Mouse (Mus musculus) layer of hippocampus, postnatal 10 days (tissue): Measurements from ENCODE around the gene Ttc7. TPM values are rescaled to one million over a fixed set of nuclear protein-coding genes. Genes with fewer than 3 reads are reported as not detected.
"Not testable (repeated sequence)": the region's sequence is repeated elsewhere in the genome, so short reads cannot be mapped to it uniquely, and the experiment has no call there.

Experiments
- DNase-seq, 2 experiments: peaks; one replicate each; pipeline ENCODE4 v3.0.0; 2021; ENCODE audit warnings: low spot score in 2 of 2
- total RNA-seq, 2 experiments: library from RNA; stranded (reverse); gene quantifications; 2 replicates each; pipeline ENCODE4 v1.2.3; 2021

Ttc7 gene
- total RNA-seq, 2 experiments from 2014 or later: 6.4 to 7.1 TPM

DNA sequence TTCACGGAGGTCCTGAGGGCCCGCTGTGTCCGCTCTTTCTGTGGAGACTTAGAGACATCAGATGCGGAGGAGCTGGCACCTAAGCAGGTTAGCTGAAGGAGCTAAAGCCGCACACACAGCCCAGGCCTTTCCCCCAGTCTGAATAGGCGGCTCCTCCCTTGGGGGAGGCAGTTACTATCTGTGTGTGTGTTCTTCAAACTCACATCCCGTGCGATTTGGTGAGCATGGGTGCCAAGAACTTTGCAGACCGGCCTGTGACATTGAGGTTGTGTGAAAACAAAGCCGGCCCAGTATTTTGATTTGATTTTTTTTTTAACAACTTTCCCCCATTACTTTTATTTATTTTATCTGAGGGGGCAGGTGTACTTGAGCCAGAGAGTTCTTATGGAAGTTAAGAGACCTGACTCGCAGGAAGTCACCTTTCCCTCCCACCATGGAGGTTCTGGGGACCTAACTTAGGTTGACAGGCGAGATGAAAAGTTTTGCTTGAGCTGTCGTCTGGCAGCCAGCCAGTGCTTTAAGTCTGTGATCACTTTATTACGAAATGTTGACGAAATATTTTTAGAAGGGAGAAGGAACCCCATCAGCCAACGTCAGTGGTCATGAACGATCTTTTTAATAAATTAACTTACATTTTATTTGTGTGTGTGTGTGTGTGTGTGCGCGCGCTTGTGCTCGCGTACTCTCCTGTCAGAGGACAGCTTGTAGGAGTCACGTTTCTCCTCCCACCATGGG, 3.2 kb downstream of the Ttc7 start:
- DNase-seq: no peak

DNA sequence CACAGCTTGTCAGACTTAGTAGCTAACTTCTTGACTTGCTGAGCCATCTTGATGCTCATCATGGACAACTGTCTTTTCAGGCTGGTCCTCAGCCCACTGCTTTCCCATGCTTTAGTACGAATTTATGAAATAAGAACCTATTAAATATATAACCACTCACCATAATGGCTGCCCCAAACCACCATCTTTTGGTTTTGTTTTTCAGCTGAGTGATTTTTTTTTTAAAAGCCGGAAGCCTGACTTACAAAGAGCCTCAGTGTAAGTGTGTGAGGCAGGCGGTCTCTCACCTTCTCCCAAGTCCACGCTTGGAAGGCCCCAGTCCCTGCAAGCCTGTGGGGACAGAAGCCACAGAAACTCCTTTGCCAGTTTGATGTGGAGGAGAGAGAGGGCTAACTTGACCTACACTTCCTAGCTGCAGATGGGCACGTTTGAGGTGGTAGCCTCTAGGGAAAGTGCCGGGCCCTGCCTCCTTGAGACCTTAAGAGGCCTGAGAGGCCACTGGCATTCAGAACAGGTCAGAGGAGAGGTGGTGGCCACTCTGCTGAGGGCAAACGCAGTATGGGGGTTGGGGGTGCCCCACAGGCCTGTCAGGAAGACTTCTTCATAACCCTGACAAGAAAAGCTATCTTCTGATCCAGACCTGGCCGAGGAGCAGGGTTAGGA, 3.9 kb downstream of the Ttc7 start:
- DNase-seq: no peak

DNA sequence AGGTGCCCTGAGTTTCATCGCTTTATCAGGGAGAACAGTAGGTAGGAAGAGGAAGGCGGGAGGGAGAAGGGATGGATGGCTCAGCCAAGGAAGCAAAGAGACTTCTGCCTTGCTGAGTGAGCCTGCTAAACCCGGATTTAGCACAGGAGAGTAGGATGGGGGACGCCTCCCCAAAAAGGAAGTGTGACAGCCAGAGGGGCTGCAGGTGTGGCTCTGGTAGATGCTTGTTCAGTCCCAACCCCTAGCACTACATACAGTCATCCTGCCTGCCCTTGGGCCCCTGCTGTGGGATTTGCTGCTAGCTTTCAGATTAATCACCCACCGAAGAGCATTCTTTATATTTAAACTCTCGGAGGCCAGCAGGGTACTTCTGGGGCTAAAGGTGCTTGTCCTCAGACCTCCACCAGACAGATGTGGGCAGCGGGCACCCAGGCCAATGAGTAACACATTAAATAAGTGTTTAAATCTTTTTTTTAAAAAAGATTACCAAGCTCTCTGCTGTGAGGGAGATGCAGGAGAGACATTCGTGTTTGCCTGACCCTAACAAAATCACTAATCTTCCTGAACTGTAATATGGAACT, 4.6 kb downstream of the Ttc7 start:
- DNase-seq: no peak

DNA sequence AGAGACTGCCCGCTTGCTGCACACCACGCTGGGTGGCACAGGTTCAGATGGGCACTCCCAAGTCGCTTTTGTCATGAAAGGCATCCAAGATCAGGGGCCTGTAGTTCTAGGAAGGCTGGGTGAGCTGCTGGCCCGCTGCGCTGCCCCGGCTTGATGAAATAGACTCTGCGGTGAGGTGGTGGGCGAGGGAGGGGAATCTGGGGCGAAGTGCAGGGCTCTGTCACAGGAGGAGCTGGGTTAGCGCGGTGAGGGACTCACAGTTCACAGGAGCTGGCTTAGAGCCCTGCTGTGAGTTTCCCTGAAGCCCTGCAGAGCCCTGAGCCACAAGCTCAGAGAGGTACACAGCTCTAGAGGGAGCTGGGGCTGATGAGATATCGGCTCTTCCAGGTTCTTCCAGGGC, 5.4 kb downstream of the Ttc7 start:
- DNase-seq: no peak

DNA sequence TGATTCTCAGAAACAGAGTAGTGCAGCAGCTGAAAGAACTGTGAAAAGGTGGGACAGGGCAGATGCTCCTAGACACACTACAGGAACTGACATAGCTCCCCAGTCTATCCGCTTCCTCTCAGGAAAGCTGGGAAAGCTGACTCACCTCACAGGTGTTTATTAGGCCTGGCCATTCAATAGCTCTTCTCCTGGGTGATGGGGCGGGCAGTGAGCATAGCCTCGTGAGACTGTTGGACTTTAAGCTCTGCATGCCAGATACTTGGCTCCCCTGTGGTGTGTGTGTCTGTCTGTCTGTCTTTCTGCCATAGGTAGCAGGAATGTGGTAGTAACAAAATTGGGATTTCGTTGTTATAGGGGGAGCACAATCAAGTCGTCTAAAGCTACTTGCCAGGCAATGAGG, 6.7 kb downstream of the Ttc7 start:
- DNase-seq: no peak

DNA sequence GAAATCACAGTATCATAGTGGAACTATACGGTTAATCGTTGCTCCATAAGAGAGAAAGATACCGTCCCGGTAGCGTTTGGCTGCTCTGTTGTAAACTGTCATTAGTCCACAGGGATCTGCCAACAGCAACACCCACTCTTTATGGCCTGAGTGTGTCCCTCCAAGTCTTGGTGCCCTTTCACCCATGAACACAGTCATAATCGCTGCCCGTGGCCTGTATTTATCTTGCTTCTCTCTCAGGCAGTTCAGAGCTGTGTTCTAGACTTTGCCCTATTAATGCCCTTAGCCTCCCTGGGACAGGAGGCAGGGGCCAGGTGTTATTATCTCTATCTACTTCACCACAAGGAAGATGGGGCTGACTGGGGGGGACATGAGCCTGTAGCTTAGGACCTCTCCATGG, 8.4 kb downstream of the Ttc7 start:
- no peak for DNase-seq

DNA sequence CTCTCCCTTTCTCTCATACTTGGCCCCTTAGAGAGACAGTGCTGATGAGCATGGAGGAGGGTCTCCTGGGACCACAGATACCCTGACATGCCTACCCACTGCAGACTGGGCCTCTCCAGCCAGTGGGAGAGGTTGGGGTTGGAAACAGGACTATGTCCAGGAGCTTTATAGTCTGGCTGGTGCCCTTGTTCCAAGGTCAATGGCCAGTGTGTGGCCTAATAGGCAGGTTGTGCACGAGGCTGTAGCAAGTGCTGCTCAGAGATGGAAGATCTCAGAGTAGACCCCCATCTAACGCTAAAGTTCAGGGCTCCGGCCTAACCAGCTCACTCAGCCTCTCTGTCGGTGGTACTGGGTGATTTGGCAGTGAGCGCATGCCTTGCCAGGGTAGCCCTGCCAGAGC, 9.1 kb downstream of the Ttc7 start:
- DNase-seq: no peak

DNA sequence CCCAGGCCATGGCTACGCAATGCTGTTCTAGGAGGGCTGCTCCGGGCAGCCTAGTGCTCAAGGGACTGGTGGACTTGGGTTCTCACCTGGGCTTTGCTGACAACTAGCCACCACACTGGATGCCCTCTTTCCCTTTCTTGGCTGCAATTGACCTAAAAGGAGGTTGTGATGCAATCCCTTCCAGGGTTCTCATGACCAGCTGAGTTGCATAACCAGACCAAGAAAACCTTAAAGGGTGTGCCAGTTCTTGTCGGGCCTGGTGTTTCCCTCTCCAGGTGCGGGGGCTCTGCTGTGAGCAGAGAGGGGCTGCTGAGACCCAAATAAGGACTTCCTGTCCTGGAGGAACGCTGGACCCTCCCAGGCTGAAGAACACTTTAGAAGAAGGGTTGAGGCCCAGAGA, 10.4 kb downstream of the Ttc7 start:
- no peak for DNase-seq

DNA sequence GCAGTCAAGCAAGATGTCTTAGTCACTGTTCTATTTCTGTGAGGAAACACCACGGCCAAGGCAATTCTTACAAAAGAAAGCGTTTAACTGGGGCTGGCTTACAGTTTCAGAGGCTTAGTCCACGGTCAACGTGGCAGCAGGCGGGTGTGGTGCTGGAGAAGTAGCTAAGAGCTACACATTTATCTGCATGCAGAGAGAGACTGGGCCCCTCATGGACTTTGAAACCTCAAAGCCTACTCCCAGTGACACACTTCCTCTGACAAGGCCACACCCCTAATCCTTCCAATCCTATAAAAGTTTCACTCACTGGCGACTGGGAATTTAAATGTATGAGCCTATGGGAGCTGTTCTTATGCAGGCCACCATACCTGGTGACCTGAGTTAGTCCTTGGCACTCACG, 13.1 kb downstream of the Ttc7 start:
- DNase-seq: no peak

DNA sequence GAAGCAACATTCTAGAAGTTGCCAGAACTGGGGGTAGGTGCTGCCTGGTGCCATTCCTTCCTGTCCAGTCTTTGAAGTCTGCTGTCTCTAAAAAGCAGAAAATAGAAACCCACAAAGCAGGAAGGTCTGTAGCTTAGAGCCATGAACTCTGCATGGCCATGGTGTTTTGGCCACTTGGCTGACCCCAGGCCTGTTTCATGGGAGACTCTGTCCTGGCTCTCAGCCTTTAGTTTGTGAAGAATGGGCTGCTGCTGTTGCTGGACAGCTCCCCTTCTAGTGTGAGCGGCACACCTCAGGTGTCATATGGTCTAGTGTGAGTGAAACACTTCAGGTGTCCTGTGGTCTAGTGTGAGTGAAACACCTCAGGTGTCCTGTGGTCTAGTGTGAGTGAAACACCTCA, 14.0 kb downstream of the Ttc7 start:
- not testable (repeated sequence) for DNase-seq

DNA sequence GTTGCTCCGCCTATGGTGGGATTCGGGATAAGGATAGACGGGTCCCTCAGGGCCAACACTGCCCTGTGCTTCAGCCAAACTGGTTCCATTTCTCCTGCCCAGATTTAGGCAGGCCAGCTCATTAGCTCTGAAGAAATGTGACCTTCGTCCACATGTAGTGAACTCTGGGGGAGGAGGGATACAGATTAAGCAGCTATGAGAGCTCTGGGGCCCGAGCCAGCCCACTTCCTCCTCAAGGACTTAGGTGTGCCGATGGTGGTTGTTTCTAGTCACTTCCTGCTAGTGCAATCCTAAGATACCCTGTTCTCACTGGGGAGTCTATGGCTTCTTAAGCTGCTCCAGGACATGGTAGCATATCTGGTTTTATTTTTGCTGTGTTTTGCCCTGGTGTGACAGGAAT, 16.3 kb downstream of the Ttc7 start:
- DNase-seq: no peak

DNA sequence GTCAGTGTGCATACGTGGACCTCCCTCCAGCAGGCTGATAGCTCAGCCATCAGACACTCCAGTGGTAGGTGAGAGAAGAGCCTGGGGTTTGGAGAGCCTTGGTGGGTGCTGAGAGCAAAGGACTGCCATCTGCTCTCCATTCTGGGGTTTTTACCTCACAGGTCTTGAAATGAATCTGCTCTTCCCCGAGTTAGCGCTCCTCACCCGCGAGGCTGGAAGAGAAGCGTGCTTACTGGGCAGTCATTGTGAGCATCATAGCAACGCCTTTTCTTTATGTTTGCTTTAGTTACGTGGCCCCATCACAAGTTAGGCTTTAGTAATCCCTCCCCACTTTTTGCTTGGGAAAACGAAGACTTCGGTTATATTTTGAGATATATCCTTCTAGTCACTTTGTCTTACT, 17.7 kb downstream of the Ttc7 start:
- DNase-seq: no peak

DNA sequence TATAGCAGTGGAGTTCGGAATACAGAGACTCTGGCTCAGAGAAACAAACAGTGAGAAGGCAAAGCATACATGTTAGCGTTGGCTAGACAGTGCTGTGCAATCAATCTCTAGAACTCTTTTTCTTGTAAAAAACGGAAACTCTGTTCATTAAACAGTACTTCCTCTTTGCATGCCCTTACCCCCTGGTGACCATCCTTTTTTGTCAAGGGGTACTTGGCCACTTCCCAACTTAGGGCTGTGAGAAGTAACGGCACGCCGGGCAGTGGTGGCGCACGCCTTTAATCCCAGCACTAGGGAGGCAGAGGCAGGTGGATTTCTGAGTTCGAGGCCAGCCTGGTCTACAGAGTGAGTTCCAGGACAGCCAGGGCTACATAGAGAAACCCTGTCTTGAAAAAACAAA, 18.9 kb downstream of the Ttc7 start:
- DNase-seq: not testable (repeated sequence)

DNA sequence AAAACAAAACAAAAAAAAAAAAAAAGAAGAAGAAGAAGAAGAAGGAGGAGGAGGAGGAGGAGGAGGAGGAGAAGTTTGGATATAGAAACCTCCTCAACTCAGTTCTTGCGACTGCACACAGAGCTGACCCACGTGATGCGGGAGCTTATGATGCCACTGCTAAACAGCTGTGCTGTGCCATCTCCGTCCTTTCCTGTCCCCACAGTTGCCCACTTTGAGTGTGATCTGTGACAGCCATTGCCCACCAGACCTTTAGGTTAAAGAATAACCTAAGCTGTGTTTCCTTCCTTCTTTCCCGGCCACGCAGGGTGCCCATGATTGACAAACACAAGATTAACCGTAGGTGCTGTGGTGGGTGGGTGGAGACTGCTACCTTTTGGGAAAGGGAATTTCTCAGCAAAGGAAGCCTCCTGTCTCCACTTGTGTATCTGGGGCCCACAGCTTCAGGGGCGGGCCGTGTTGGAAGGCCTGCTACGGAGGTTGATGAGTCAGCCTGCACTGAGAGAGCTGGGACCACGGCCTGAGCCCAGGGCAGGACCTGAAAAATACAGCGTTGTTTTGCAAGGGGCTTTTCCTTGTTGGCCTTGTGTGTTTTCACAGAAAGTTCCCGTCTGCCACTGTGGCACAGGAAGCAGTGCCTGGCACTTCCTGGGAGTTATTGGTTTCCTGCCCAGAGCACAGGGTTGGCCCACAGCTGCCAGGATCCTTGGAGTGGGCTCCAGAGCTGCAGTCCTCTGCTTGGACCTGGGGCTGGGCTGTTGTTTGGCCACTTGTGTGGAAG, 19.5 kb downstream of the Ttc7 start:
- DNase-seq: no peak

DNA sequence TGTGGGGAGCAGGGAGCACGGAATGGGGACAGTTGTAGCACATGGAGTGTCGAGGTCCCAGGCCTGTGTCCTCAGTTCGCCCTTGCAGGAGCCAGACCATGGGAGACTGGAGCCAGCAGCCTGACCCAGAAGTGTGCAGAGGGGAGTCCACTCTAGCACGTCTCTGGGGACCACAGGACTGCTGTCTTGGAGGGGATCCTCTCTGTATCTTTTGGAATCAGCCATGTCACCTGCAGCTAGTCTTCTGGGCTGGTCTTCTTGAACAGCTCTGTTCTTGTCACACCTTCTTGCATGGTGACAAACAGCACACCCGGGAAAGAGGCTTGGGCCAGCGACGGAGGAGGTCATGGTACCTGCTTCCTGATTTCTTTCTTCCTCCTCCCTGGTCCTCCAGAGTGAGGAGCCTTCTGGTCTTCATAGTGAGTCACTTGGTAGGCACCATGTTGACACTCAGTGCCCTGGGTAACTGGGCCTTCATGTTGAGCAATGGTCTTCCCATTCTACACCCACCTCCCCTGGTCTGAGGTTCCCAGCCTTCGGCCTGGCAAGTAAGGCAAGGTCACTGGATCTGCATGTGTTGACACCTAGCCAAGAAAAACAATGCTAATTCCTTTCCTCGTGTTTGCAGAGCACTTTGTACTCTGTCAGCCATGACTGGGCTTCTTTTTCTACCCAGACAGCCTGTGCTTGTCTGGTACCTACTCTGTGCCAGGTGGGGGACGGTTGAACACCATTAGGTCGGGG, 21.6 kb downstream of the Ttc7 start:
- no peak for DNase-seq

DNA sequence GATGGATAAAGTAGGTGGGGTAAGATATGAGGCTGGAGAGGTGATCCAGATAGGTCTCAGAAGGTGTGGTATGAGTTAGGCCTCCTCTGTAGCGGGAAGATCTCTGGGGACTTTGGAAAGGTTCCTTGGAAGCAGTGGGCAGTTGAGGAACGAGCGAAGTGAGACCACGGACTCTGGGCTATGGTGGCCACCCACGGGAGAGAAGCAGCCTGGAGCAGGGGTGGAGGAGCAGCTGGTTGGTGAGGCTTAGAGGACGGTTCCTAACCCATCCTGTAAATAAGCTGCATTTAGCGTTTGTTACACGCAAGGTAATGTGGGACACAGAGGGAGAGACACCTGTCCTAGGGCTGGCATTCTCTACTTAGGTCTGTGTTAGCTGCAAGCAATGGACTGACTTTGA, 22.4 kb downstream of the Ttc7 start:
- DNase-seq: no peak

DNA sequence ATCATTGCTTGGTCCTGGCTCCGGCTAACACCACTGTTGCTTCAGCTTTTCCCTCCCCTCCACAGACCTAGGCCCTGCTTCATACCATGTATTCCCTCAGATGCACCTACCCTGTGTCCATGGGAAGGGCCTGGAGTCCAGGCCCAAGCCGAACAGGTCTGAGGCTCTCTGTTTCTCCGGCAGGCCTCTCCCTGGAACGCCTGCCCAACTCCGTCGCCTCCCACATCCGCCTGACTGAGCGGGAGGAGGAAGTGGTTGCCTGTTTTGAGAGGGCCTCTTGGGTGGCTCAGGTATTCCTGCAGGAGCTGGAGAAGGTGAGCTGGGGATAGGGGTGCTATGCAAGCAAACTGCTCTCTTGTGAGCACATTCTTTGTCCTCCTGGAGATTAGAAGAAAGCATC, 24.1 kb downstream of the Ttc7 start:
- no peak for DNase-seq

DNA sequence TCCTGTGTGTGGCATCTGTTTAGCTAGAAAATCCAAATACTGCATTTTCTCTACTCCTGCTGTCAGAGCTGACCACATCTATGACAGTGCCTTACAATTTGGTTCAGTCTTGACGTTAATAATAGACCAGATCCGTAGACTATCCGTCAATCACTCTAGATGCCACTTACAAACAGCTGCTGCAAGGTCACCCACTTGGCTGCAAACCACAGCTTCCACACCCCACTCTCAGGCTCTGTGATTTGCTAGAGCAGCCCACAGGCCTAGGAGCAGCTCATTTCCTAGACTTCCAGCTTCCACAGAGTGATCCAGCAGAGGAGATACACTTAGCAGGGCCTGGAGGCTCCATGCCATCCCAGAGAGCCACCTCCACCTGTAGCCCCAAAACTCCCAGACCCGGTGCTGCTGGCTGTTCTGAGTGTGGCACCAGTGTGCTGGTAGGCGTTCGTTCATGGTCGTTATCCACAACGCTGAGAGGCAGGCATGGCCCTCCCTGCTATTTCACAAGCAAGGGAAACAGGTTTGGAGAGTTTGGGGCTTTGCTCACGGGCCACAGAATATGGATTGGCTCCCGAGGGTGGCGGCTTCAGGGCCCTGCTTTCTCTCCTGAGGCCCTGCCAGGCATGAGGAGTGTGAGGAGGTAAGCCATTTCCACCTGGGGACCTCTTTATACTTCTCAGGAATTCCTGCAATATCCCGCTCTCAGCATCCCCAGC, 26.5 kb downstream of the Ttc7 start:
- DNase-seq: no peak

DNA sequence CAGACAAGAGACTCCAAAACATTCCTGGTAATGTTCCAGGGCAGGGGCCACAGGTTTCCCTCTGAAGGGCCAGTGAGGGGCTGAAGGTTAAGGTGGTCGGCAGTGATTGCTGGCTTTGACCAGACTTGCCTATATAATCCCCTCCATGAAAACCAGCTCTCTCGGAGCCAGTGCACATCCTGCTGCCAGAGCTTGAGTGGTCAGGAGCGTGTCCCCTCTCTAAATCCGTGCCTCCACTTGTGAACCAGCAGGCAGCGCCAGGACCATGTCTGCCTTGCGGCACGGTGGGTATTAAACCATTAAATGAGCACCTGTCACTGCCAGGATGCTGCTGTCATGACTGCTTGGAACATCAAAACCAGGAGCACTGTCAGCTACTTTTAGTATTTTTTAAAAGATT, 27.8 kb downstream of the Ttc7 start:
- DNase-seq: no peak

DNA sequence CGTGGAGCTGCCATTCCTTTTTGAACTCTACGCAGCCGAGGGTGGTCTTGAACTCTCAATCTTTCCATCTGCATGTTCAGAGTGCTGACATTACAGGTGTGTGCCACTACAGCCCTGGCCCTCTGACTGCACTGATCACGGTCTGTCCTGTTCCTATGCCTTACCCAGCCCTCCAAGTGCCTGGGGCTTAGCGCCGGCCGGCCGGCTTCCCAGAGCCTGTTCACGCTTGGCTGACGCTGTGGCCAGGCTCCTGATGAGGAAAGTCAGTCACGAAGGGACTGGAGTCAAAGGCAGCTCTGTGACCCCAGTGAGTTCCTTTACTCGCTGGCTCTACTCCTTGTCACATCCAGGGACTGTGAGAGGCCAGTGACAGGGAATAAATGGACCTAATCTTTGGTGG, 29.7 kb downstream of the Ttc7 start:
- DNase-seq: no peak
